Mouse (Mus musculus) spleen, postnatal 4 days (tissue): ENCODE measurements around the gene Angpt4.

Source experiments
- DNase-seq, 2 experiments: peaks; one replicate each; pipeline ENCODE4 v3.0.0; 2022; ENCODE audit warnings: low spot score in 2 of 2

Angpt4 gene

GRCm38 (mm10) chr2:151910919-151911500, at the start of gene Angpt4:
Gene Angpt4 (plus strand): TSS chr2:151911210.
- no peak for DNase-seq

GRCm38 (mm10) chr2:151862257-151862810, 48.7 kb upstream of the Angpt4 start:
- DNase-seq: no peak

GRCm38 (mm10) chr2:151864941-151865340, 46.1 kb upstream of the Angpt4 start:
- no peak for DNase-seq

- peak in 1 of 2 experiments; percentile 29 for DNase-seq
These were observed 44.5 kb upstream of the Angpt4 start for GRCm38 (mm10) chr2:151866487-151866886.

- no peak for DNase-seq
These were observed 42.8 kb upstream of the Angpt4 start for GRCm38 (mm10) chr2:151868196-151868595.

- no peak for DNase-seq
These were observed 36.5 kb upstream of the Angpt4 start for GRCm38 (mm10) chr2:151874551-151874950.

GRCm38 (mm10) chr2:151876012-151876485, 35.0 kb upstream of the Angpt4 start:
- DNase-seq: peak in 1 of 2 experiments; percentile 27

GRCm38 (mm10) chr2:151878645-151879044, 32.4 kb upstream of the Angpt4 start:
- DNase-seq: no peak

GRCm38 (mm10) chr2:151879760-151880159, 31.2 kb upstream of the Angpt4 start:
- DNase-seq: no peak

- no peak for DNase-seq
These were observed 20.0 kb upstream of the Angpt4 start for GRCm38 (mm10) chr2:151891031-151891430.

GRCm38 (mm10) chr2:151893122-151893774, 17.8 kb upstream of the Angpt4 start:
- no peak for DNase-seq

- DNase-seq: no peak
These were observed 16.6 kb upstream of the Angpt4 start for GRCm38 (mm10) chr2:151894209-151894980.

GRCm38 (mm10) chr2:151895911-151896310, 15.1 kb upstream of the Angpt4 start:
- no peak for DNase-seq

GRCm38 (mm10) chr2:151898106-151898505, 12.9 kb upstream of the Angpt4 start:
- DNase-seq: no peak

- no peak for DNase-seq
These were observed 10.2 kb upstream of the Angpt4 start for GRCm38 (mm10) chr2:151900845-151901244.

GRCm38 (mm10) chr2:151903267-151903666, 7.7 kb upstream of the Angpt4 start:
- no peak for DNase-seq

GRCm38 (mm10) chr2:151903933-151904332, 7.1 kb upstream of the Angpt4 start:
- no peak for DNase-seq

GRCm38 (mm10) chr2:151904636-151905035, 6.4 kb upstream of the Angpt4 start:
- no peak for DNase-seq

- no peak for DNase-seq
These were observed 4.0 kb upstream of the Angpt4 start for GRCm38 (mm10) chr2:151907020-151907419.

- DNase-seq: no peak
These were observed 1.6 kb upstream of the Angpt4 start for GRCm38 (mm10) chr2:151909386-151909785.

- no peak for DNase-seq
These were observed 512 bp upstream of the Angpt4 start for GRCm38 (mm10) chr2:151910498-151910897.

GRCm38 (mm10) chr2:151911751-151912150, 741 bp downstream of the Angpt4 start:
- DNase-seq: no peak
